Mouse (Mus musculus) c-Kit-negative CD71-positive TER-119-positive erythroid progenitor cells, embryonic 14.5 days (primary cell): Measurements from ENCODE around the gene Rhbdd2.

ENCODE experiments used
- DNase-seq: peaks from one replicate; pipeline ENCODE4 v3.0.0-alpha.2; 2013; ENCODE audit warnings: low read depth, low spot score

Gene Rhbdd2

DNA sequence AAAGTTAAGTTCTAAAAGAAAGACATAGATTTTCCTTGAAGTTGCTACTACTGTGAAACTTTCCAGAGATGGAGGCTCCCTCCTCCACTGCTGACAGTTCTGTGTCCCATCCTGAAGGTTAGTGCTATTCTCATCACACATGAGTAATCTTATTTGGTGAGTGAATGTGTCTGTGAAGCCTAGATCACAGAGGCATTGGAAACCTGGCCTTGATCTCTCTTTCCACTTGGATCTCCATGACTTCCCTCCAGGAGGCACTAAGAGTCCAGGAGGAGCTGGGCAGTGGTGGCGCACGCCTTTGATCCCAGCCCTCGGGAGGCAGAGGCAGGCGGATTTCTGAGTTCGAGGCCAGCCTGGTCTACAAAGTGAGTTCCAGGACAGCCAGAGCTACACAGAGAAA, 49.6 kb downstream of the Rhbdd2 start:
- DNase-seq, result no peak

DNA sequence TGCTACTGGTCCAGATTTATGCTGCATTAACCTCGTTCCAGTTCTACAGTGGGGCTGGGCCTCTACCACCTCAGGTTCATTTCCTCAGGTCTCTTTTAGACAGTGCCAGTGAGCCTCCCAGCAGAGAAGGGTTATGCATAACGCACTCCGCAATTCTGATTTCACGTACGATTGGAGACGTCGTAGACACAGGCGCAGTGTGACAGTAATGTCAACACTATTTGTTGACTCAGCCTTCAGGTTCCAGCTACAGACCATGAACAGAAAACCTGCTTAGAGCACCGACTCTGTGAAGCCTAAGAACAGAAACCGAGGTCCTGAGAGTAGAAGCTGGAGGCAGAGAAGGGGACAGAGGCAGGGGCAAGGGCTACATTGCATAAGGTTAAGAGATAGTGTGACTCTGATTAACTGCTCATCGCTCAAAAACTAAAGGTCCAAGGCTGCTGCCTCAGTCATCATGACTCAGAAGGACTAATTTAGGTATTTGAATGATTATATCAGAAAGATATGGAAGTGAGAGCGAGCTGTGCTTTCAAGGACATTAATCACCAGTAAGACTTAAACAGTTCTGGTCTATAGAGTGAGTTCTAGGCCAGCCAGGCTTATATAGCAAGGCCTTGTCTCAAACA, 50.6 kb downstream of the Rhbdd2 start:
- no peak for DNase-seq

DNA sequence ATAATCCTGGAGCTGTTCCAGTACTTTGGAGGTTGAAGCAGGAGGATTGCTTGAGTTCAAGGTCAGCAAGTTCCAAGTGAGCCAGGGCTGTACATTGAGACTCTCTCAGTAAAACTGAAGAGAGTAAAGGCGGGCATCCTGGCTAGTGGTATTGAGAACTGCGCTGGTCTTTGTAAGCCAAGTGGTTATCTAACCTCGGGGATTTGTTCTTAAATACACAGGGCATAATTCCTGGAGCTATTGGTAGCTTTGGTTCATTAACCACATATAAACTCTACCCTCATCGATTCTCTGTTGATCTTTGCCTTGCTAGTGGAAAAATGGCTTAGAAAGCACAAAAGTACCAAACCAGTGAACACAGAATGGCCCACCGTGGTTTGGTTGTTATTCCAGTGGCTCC, 58.0 kb downstream of the Rhbdd2 start:
- no peak for DNase-seq

DNA sequence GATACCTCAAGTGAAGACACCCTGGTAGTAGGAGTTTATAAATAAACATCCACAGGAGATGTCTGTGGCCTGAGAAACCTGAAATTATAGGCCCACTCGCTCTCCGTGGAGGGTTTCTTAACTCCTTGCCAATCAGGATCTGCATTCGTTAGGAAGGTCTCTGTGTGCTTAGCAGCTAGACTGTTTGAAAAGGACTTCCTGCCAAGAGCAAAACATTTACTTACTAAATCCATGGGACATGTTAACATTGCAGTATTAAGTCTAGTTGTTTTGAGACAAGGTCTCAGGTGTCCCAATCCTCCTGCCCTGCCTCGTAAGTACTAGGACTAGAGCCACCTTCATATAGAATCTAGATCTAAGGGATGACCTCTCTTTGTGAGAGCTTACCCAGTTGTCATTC, 58.8 kb downstream of the Rhbdd2 start:
- no peak for DNase-seq

DNA sequence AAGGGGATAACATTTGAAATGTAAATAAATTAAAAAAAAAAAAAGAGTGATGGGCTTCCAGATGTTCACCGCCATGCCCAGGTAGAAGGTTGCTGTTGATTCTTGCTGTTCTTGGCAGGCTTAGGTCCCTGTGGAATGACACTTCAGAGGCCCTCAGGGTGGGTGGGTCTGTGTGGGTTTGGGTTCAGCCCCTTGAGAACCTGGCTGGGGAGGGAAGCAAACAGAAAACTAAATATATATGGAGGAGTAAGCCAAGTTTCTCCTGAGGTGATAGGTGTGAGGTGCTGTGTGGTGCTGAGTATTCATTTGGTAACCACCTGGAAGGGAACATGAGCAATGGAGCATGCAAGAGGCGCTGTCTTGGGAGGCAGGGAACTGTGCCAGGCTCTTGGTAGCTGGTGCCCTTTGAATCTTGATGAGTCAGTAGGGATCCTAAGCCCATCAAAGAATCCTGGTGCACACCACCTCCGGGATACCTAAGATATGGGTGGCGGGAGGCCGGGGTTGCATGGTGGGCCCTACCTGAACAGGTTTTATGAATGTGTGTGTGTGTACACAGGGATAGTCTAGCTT, 60.9 kb downstream of the Rhbdd2 start:
- DNase-seq, result no peak

DNA sequence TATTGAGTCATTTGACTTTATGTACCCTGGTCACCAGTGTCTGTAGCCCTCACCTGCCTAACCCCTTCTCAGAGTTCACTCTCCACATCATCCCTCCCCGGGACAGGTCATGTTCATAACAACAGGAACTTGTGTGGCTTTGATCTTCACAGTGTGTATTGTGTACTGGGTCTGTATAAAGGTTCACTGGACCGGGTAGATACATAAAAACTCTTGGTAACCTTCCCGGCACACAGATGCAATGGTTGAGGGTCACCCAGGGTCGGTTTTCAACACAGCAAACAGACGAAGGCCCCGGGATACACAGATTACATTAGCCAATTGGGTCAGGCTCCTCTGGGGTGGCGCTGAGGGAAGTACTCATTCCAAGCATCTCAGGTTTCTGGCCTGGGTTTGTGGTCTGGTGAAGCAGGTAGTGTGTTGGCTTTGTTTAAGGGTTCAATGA, 62.9 kb downstream of the Rhbdd2 start:
- DNase-seq, result no peak
